Mouse (Mus musculus) liver, adult (tissue): ENCODE measurements around the gene Papln.
A peak's percentile ranks its signal among the peaks of the same experiment; 100 is the strongest.

Experiments used
- GATA4 ChIP-seq: IDR thresholded peaks from 2 replicates; pipeline ENCODE4 v1.6.1; 2014; ENCODE audit warnings: mild to moderate bottlenecking, low read length; ENCODE audit not compliant: insufficient replicate concordance

The Papln gene

DNA sequence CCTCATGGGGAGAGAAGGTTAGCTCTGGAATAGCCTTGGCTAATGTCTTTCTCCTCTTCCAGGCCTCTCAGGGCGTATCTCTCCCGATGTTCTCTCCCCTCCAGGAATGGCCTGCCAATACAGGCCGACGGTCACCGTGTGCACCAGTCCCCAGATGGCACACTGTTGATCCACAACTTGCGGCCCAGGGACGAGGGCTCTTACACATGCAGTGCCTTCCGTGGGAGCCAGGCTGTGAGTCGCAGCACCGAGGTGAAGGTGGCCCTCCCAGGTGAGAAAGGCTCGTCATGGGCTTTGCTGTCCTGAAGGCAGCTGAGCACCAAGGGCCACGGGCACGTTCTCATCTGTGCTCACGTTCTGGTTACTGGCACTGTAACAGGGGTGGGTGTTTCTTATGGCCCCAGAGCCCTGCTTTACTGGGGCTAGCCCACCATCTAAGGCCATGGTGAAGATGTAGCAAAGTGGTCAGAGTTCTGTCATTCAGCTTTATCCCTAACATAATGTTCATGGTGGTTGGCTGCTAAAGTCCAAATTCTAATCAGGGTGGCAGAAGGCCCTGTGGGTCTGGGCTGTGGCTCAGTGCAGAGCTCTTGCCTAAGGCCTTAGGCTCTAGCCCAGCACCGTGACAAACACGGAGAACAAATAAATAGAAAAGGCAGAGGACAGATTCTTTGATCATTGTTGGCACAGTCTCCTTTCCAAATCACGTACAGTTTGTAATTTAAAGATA, 25.8 kb downstream of the Papln start:
- TF ChIP-seq GATA4 = 0 out of 2 replicates have a peak, but pooled peaks have one; percentile 18

DNA sequence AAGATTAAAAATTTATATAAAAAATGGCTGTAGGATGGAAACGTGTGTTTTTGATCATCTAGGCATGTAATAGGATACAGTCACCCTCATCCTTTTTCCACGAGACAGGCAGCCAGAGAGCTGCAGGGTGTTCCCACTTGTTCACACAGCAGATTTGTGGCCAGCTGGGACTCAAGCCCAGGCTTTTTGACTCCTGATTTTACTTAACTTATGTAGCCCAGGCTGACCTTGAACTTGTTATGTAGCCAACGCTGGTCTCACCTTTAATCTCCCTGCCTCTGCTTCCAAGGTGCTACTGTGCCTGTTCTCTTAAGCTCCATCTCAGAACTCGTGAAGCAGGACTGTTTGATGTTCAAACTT, 26.3 kb downstream of the Papln start:
- TF ChIP-seq GATA4 = no peak

DNA sequence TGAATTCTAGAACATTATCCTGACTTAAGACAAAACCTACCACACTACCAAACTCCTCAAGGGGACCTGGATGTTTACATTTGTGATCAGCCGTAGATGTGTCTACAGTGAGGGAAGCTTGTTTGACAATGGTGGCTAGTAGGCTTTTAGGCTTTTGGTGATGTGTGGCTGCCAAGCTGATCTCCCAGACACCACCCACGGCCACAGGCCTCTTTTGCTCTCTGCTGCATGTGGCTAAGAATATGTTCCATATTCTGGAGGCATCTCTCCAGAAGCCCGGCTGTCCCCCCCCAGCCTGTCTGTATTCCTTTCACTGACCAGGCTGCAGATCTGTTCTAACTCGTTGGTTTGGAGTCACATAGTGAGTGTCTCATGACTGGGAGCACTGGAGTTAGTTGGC, 27.3 kb downstream of the Papln start:
- TF ChIP-seq GATA4 = no peak

DNA sequence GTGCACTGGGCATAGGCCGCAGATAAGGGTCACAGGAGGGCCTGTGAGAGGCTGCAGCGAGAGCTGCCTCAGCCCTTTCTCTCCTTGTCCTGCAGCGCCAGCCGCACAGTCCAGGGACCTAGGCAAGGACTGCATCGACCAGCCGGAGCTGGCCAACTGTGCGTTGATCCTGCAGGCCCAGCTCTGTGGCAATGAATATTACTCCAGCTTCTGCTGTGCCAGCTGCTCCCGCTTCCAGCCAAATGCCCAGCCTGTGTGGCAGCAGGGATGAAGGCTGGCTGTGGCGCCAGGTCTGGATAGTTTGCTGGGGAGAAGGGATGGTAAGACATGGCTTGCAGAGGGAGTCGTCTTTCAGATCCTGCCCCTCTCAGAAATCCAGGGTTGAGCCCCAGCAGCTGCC, 28.3 kb downstream of the Papln start:
- 0 out of 2 replicates have a peak, but pooled peaks have one; percentile 21 for TF ChIP-seq GATA4

DNA sequence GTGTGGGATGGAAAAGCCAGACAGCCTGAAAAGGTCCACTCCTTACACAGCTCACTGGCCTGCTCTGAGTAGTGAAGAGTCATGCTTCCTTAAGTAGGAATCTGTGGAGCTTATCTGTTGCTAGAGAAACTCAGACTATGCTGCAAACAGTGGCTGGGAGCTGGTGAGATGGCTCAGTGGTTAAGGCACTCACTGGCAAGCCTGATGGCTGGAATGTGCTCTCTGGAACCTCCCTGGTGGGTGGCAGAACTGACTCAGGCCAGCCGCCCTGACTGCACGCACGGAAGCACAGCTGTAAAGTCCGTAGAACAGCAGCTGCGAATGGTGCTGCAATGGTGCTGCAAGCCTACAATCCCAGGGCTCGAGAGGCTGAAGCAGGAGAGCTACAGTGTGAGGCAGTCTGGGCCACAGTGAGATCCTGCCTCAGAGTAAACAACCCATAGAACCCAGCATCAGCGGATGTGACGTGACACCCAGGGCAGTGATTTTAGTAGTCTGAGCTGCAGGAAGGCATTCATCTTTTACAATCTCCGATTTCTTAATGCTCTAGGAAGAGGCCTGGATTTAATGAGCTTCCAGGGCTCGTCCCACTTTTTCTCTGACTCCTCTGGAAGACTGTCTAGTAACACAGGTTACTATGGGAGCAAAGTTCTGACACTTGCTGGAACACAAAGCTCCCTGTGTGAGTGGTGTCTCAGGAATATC, 29.4 kb downstream of the Papln start:
- TF ChIP-seq GATA4 = peak; percentile 15; the same call in 1 of the 2 replicates

DNA sequence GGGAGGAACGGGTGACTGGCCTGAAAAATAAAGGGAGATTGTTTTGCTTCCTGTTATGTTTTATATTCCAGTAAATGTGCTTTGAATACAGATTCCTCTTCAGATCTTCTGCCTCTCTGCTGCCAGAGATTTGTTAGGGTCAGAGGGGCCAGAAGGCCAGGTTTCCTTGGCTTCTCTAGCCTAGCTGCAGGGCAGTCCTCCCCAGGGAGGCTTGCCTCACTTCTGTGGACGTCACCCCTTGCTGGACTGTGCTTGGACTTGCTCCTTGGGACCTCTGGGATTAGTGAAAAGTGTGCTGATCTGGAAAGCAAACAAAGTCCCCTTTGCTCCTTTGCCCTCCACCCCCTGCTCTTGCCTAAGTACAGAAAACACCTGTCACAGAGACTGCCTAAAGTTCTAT, 31.6 kb downstream of the Papln start:
- TF ChIP-seq GATA4 = peak; percentile 43; the same call in 1 of the 2 replicates

DNA sequence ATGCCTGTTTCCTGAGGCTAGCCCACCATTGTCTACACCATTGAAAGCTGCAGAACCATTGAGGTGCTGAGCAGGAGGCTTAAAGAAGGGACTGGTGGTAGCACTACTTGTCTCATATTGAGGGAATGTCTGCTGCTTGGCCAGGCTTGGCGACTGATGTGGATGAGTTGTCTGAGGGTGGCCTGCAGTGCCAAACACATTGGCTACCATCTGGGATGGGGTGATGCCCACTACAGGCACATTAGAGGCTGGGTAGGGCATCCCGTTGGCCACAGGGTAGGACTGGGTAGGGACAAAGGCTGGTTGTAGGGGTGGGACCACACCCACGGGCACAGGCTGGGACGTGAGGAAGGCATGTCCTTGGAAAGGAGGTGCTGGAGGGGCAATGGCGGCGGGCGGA, 32.2 kb downstream of the Papln start:
- no peak for TF ChIP-seq GATA4

DNA sequence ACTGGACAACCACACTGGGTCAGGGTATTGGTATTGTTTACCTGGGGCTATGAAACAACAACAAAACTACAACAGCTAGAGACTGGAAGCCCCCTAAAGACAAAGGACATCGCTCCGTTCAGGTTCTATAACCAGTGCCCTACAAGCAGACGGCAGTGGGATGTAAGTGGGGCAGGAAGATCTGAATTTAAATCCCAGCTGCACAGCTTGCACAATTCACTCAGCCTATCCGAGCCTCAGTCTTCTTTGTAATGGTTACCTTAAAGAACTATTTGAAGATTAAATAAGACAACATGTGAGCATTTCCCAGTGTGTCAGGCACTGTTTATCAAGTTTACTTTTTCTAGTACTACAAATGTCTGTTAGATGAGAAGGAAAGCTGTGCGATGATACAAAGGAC, 34.9 kb downstream of the Papln start:
- no peak for TF ChIP-seq GATA4

DNA sequence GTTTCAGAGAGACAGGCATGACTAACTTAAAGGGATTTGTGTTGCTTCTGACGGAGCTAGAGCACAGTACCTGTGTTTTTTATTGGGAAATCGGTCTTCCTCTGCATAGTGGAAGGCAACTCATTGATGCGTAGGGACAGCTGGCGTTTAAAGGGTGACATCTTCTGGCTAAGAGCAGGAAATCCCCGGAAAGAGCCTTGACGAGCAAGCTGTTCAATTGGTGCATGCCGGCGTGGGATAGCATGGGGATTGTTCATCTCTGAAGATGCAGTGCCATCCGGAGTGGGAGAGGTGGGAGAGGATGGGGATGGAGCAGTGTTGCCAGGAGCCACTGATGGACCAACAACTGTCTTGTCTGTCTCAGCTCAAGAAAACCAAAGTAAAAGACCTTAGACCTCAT, 37.5 kb downstream of the Papln start:
- TF ChIP-seq GATA4 = no peak

DNA sequence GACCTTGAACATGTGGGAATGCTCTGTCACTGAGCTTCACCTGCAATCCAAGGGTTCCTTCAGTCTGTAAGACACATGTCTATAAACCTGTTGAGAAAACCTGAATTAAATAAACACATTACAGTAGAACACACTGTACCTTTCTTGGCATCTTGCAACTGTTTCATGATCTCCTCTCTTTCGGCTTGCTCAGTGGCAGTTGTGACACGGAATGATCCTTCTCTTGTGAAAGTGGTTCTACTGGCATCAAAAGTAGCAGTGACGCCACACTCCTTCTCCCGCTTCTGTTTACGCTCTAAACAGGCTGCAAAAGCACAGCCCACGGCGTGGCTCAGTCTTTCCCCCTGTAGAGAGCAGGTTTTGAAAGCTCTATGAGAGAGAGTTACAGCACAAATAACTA, 40.2 kb downstream of the Papln start:
- no peak for TF ChIP-seq GATA4

DNA sequence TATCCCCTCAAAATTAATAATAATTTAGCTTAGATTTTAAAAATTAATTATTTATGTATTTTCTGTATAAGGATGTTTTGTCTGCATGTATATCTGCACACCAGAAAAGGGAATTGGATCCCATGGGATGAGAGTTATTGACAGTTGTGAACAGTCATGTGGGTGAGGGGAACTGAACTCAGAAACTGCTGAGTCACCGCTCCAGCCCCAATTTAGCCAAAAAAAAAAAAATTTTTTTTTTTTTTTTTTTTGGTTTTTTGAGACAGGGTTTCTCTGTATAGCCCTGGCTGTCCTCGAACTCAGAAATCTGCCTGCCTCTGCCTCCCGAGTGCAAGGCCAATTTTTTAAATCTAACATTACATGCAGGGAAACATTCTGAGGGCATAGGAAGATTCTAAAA, 48.5 kb downstream of the Papln start:
- no peak for TF ChIP-seq GATA4

DNA sequence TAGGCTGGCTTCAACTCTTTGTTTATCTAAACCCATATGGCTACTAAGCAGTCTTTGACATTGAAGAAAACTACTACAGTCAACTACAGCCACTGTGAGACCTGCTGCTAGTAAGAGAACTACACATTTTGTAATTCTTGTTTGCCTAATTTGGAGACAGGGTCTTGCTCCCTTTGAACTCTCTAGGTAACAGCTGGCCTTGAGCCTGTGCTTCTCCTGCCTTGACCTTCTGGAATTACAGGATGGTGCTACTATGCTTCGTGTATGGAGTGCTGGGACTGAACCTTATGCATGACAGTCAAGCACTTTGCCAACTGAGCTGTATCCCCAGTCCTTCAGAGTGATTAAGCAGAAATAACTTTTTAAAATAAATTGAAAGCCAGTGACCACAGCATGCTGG, 53.2 kb downstream of the Papln start:
- no peak for TF ChIP-seq GATA4

DNA sequence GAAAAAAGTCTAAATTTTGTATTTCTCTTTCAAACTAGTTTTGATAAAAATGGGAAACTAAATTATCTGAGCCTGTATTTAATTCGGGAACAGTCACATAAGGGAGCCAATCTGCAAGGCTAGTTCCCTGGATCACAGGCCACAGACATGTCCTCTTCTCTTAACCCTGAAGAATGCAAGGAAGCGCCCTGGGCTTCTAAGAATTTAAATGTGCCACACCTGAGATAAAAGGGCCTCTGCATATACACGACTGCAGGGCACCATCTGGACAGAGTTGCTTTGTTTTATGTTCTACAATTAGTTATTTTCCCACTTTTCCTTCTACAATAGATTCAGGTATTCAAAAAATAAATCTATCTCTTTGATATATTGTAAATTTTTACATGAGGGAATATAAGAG, 67.0 kb downstream of the Papln start:
- TF ChIP-seq GATA4 = no peak

DNA sequence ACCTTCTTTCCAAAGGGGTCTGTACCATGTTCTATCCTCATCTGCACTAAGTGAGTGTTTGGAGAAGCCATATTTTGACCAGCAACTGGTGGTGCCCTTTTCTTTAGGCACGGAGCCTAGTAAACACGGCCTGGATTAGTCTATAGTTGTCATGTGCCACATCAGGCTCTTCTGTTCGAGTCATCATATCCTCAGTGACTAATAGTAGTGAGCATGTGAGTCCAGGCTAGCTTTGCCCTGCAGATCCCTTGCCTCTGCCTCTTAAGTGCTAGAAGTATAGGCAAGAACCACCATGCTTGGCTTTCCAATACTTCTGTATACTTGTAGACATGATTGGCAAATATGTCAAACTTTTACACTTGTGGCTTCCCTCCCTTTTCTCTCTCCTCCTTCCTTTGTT, 70.5 kb downstream of the Papln start:
- no peak for TF ChIP-seq GATA4

DNA sequence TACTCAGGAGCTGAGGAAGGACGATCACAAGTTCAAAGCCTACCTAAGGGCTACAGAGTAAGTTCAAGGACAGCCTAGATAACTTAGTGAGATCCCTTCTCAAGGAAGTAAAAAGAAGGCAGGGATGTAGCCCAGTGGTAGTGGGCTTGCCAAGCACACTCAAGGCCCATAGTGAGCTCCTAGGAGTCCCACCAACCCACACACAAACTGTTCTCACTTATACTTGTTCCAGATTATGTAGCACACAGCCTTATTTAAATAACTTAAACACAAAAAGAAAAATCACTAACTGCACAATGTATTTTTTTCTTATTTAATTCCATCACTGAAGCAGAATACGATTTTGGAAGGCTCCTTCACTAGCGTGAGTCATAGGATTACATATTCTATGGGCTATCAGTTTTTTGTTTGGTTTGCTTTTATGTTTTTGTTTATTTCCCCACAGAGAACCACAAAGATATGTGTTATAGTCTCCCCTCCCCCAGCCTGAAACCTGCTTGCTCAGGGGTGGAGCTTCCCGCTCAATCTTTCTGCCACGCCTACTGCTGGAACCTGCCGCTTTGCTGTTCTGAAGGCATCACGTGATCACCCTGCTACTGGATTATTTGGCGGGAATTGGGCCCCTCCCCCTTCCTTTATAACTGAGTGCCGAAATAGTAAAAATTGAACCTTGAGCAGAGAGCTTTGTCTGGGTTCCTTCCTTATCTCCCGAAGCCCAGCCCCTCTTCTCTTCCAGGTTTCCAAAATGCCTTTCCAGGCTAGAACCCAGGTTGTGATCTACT, 78.2 kb downstream of the Papln start:
- no peak for TF ChIP-seq GATA4
